Mouse (Mus musculus): ENCODE results near the gene Abtb2. TPM values are rescaled to one million over a fixed set of nuclear protein-coding genes. Genes with fewer than 3 reads are reported as not detected.
A peak's percentile ranks its signal among the peaks of the same experiment; 100 is the strongest.

The Abtb2 gene
- polyA plus RNA-seq, 1 experiment, result 4.0 TPM

GRCm38 (mm10) chr2:103566713-103567521 lies 807 bp downstream of the Abtb2 start:
- peak overlapping the region; percentile 75 for H3ac ChIP-seq (ENCODE audit: control insufficient read depth, insufficient read length, low read depth)
- H3K36me3 ChIP-seq (ENCODE audit: control insufficient read depth, insufficient read depth), result no peaks in the 10 kb centered on the region
- H3K79me3 ChIP-seq (ENCODE audit: low read depth), result peaks cover 5% of the 10 kb centered on the region
- peak overlapping the region; percentile 55 for H3K4me3 ChIP-seq (ENCODE audit: insufficient read depth, poor library complexity, severe bottlenecking)
- no peaks in the 10 kb centered on the region for H3K27me3 ChIP-seq (ENCODE audit: control insufficient read depth, insufficient read depth, insufficient read length)
- no peak for TF ChIP-seq CTCF (IDR thresholded peaks at IDR 0.05; ENCODE audit: control insufficient read depth, insufficient read depth, insufficient read length)
- TF ChIP-seq MAX (IDR thresholded peaks at IDR 0.05), result peak; percentile 85
- no peak for TF ChIP-seq MYOG (IDR thresholded peaks at IDR 0.05; ENCODE audit: control insufficient read depth, extremely low read depth, insufficient read length)
- peaks cover 50% of the 10 kb centered on the region for H3K79me2 ChIP-seq (ENCODE audit: control insufficient read depth, insufficient read depth)

GRCm38 (mm10) chr2:103568161-103568560 lies 2.1 kb downstream of the Abtb2 start:
- Histone ChIP-seq H3K79me3 (ENCODE audit: low read depth) (peaks cover 9% of the 10 kb centered on the region), H3ac (ENCODE audit: control insufficient read depth, insufficient read length, low read depth) (no peak overlapping the region), H3K79me2 (ENCODE audit: control insufficient read depth, insufficient read depth) (peaks cover 61% of the 10 kb centered on the region), H3K27me3 (ENCODE audit: control insufficient read depth, insufficient read depth, insufficient read length) (no peaks in the 10 kb centered on the region), H3K36me3 (ENCODE audit: control insufficient read depth, insufficient read depth) (no peaks in the 10 kb centered on the region), H3K4me3 (ENCODE audit: insufficient read depth, poor library complexity, severe bottlenecking) (no peak overlapping the region)
- TF ChIP-seq CTCF (IDR thresholded peaks at IDR 0.05; ENCODE audit: control insufficient read depth, insufficient read depth, insufficient read length) (no peak), MYOD1 (IDR thresholded peaks at IDR 0.05; ENCODE audit: control insufficient read depth, insufficient read length, low read depth) (no peak), MYOG (IDR thresholded peaks at IDR 0.05; ENCODE audit: control insufficient read depth, extremely low read depth, insufficient read length) (no peak), CEBPB (IDR thresholded peaks at IDR 0.05; ENCODE audit: low read depth) (no peak), USF1 (IDR thresholded peaks at IDR 0.05; ENCODE audit: low read depth) (no peak), MAX (IDR thresholded peaks at IDR 0.05) (no peak), FOSL1 (IDR thresholded peaks at IDR 0.05; ENCODE audit: insufficient read depth, low read length, poor library complexity, severe bottlenecking) (no peak)

- Histone ChIP-seq H3K79me2 (ENCODE audit: control insufficient read depth, insufficient read depth) (peaks cover 65% of the 10 kb centered on the region), H3K79me3 (ENCODE audit: low read depth) (peaks cover 9% of the 10 kb centered on the region), H3K36me3 (ENCODE audit: control insufficient read depth, insufficient read depth) (no peaks in the 10 kb centered on the region), H3K4me3 (ENCODE audit: insufficient read depth, poor library complexity, severe bottlenecking) (no peak overlapping the region), H3K27me3 (ENCODE audit: control insufficient read depth, insufficient read depth, insufficient read length) (no peaks in the 10 kb centered on the region), H3ac (ENCODE audit: control insufficient read depth, insufficient read length, low read depth) (no peak overlapping the region)
- no peak for TF ChIP-seq CEBPB (IDR thresholded peaks at IDR 0.05; ENCODE audit: low read depth)
- TF ChIP-seq MYOD1 (IDR thresholded peaks at IDR 0.05; ENCODE audit: control insufficient read depth, insufficient read length, low read depth), result no peak
These were observed 3.6 kb downstream of the Abtb2 start for GRCm38 (mm10) chr2:103569716-103570115.

- TF ChIP-seq MAX (IDR thresholded peaks at IDR 0.05), result no peak
- no peak for TF ChIP-seq MYOG (IDR thresholded peaks at IDR 0.05; ENCODE audit: control insufficient read depth, extremely low read depth, insufficient read length)
- no peak for TF ChIP-seq MYOD1 (IDR thresholded peaks at IDR 0.05; ENCODE audit: control insufficient read depth, insufficient read length, low read depth)
- no peak for TF ChIP-seq CEBPB (IDR thresholded peaks at IDR 0.05; ENCODE audit: low read depth)
- no peak for TF ChIP-seq FOSL1 (IDR thresholded peaks at IDR 0.05; ENCODE audit: insufficient read depth, low read length, poor library complexity, severe bottlenecking)
- TF ChIP-seq CTCF (IDR thresholded peaks at IDR 0.05; ENCODE audit: control insufficient read depth, insufficient read depth, insufficient read length), result no peak
- no peak for TF ChIP-seq USF1 (IDR thresholded peaks at IDR 0.05; ENCODE audit: low read depth)
- Histone ChIP-seq H3K36me3 (ENCODE audit: control insufficient read depth, insufficient read depth) (no peaks in the 10 kb centered on the region), H3K27me3 (ENCODE audit: control insufficient read depth, insufficient read depth, insufficient read length) (no peaks in the 10 kb centered on the region), H3ac (ENCODE audit: control insufficient read depth, insufficient read length, low read depth) (no peak overlapping the region), H3K79me3 (ENCODE audit: low read depth) (peaks cover 9% of the 10 kb centered on the region), H3K79me2 (ENCODE audit: control insufficient read depth, insufficient read depth) (peaks cover 75% of the 10 kb centered on the region), H3K4me3 (ENCODE audit: insufficient read depth, poor library complexity, severe bottlenecking) (no peak overlapping the region)
These were observed 6.2 kb downstream of the Abtb2 start for GRCm38 (mm10) chr2:103572354-103572753.

- no peak overlapping the region for H3K4me3 ChIP-seq (ENCODE audit: insufficient read depth, poor library complexity, severe bottlenecking)
- TF ChIP-seq MAX (IDR thresholded peaks at IDR 0.05), result no peak
- no peak for TF ChIP-seq CEBPB (IDR thresholded peaks at IDR 0.05; ENCODE audit: low read depth)
- TF ChIP-seq MYOD1 (IDR thresholded peaks at IDR 0.05; ENCODE audit: control insufficient read depth, insufficient read length, low read depth), result no peak
- TF ChIP-seq CTCF (IDR thresholded peaks at IDR 0.05; ENCODE audit: control insufficient read depth, insufficient read depth, insufficient read length), result no peak
- TF ChIP-seq USF1 (IDR thresholded peaks at IDR 0.05; ENCODE audit: low read depth), result no peak
- TF ChIP-seq FOSL1 (IDR thresholded peaks at IDR 0.05; ENCODE audit: insufficient read depth, low read length, poor library complexity, severe bottlenecking), result no peak
- peaks cover 4% of the 10 kb centered on the region for H3K79me3 ChIP-seq (ENCODE audit: low read depth)
- H3K36me3 ChIP-seq (ENCODE audit: control insufficient read depth, insufficient read depth), result no peaks in the 10 kb centered on the region
- H3ac ChIP-seq (ENCODE audit: control insufficient read depth, insufficient read length, low read depth), result no peak overlapping the region
- H3K27me3 ChIP-seq (ENCODE audit: control insufficient read depth, insufficient read depth, insufficient read length), result no peaks in the 10 kb centered on the region
- peaks cover 50% of the 10 kb centered on the region for H3K79me2 ChIP-seq (ENCODE audit: control insufficient read depth, insufficient read depth)
These were observed 10.3 kb downstream of the Abtb2 start for GRCm38 (mm10) chr2:103576371-103576770.

Data from C2C12 (cell line).